Mouse (Mus musculus) urinary bladder, postnatal 14 days (tissue): Measurements from ENCODE around the gene Pla2g4f.
A peak's percentile ranks its signal among the peaks of the same experiment; 100 is the strongest.

Source experiments
- DNase-seq: peaks from one replicate; pipeline ENCODE4 v3.0.0; 2021; ENCODE audit warnings: low spot score

Gene Pla2g4f

GRCm38 (mm10) chr2:120313976-120314375, at the start of gene Pla2g4f:
TSS of gene Pla2g4f (minus strand) at chr2:120314165.
- peak; percentile 20 for DNase-seq

- DNase-seq, result no peak
Observed at GRCm38 (mm10) chr2:120360425-120360824, 46.5 kb upstream of the Pla2g4f start.

- peak; percentile 90 for DNase-seq
Observed at GRCm38 (mm10) chr2:120352682-120353646, 39.0 kb upstream of the Pla2g4f start, which contains the start of gene Vps39. TSS of gene Vps39 (minus strand) at chr2:120353137.

GRCm38 (mm10) chr2:120351321-120351720, 37.4 kb upstream of the Pla2g4f start:
- DNase-seq, result no peak

- DNase-seq, result no peak
Observed at GRCm38 (mm10) chr2:120348120-120348519, 34.2 kb upstream of the Pla2g4f start.

- no peak for DNase-seq
Observed at GRCm38 (mm10) chr2:120341741-120342140, 27.8 kb upstream of the Pla2g4f start.

GRCm38 (mm10) chr2:120337886-120338285, 23.9 kb upstream of the Pla2g4f start:
- DNase-seq, result no peak

- DNase-seq, result no peak
Observed at GRCm38 (mm10) chr2:120331575-120331974, 17.6 kb upstream of the Pla2g4f start.

GRCm38 (mm10) chr2:120315077-120315476, 1.1 kb upstream of the Pla2g4f start:
- peak; percentile 49 for DNase-seq

GRCm38 (mm10) chr2:120314487-120314886, 522 bp upstream of the Pla2g4f start:
- no peak for DNase-seq

GRCm38 (mm10) chr2:120312276-120312825, 1.6 kb downstream of the Pla2g4f start:
- peak; percentile 18 for DNase-seq

GRCm38 (mm10) chr2:120304113-120304512, 9.9 kb downstream of the Pla2g4f start:
- DNase-seq, result peak; percentile 29

GRCm38 (mm10) chr2:120301076-120301475, 12.9 kb downstream of the Pla2g4f start:
- DNase-seq, result no peak

GRCm38 (mm10) chr2:120299866-120300265, 14.1 kb downstream of the Pla2g4f start:
- DNase-seq, result no peak

GRCm38 (mm10) chr2:120296160-120296559, 17.8 kb downstream of the Pla2g4f start:
- no peak for DNase-seq

GRCm38 (mm10) chr2:120291471-120292078, 22.4 kb downstream of the Pla2g4f start:
- DNase-seq, result no peak

- DNase-seq, result no peak
Observed at GRCm38 (mm10) chr2:120288995-120289394, 25.0 kb downstream of the Pla2g4f start, which contains the start of gene Pla2g4d. TSS of gene Pla2g4d (minus strand) at chr2:120289197.

- DNase-seq, result no peak
Observed at GRCm38 (mm10) chr2:120288401-120288800, 25.6 kb downstream of the Pla2g4f start.

- no peak for DNase-seq
Observed at GRCm38 (mm10) chr2:120285639-120286038, 28.3 kb downstream of the Pla2g4f start.

- no peak for DNase-seq
Observed at GRCm38 (mm10) chr2:120284705-120285104, 29.3 kb downstream of the Pla2g4f start.

- DNase-seq, result no peak
Observed at GRCm38 (mm10) chr2:120284094-120284493, 29.9 kb downstream of the Pla2g4f start.

- DNase-seq, result no peak
Observed at GRCm38 (mm10) chr2:120283550-120283949, 30.4 kb downstream of the Pla2g4f start.

- no peak for DNase-seq
Observed at GRCm38 (mm10) chr2:120281221-120281620, 32.7 kb downstream of the Pla2g4f start.
